Mouse (Mus musculus) activated CD4-positive, CD25-positive, alpha-beta regulatory T cell, adult 9 weeks (primary cell): ENCODE data around the gene Rest. TPM values are rescaled to one million over a fixed set of nuclear protein-coding genes. Genes with fewer than 3 reads are reported as not detected.

ENCODE experiments used
- polyA plus RNA-seq: library from polyadenylated mRNA; unstranded; fragments of 100-300 nt; shearing (Covaris generic); gene quantifications from one replicate; pipeline ENCODE4 v1.2.1, GENCODE M21; 2017

The Rest gene
- 15.5 TPM for polyA plus RNA-seq

GRCm38 (mm10) chr5:77265081-77265670, at the start of gene Rest:
Gene Rest (plus strand): TSS chr5:77265491.

GRCm38 (mm10) chr5:77309924-77310772, 44.9 kb downstream of the Rest start, which contains the start of the genes Noa1 and Polr2b:
Gene Noa1 (minus strand): TSS chr5:77310084.
Gene Polr2b (plus strand): TSS chr5:77310147.

Other genes starting within 250 kb of the Rest start
- gene Thegl, start 249.5 kb upstream of the Rest start, polyA plus RNA-seq = not detected
- gene Hopx, start 150.4 kb upstream of the Rest start, polyA plus RNA-seq = 315 TPM
- gene Spink2, start 54.0 kb upstream of the Rest start, polyA plus RNA-seq = not detected
- gene Noa1, start 44.6 kb downstream of the Rest start, polyA plus RNA-seq = 8.8 TPM
- 78.1 TPM for gene Polr2b, start 44.7 kb downstream of the Rest start, polyA plus RNA-seq
- 0.43 TPM for gene Igfbp7, start 142.6 kb downstream of the Rest start, polyA plus RNA-seq